Mouse (Mus musculus) neutrophil, adult 65 days (primary cell): ENCODE results near the gene Ednrb. TPM values are rescaled to one million over a fixed set of nuclear protein-coding genes. Genes with fewer than 3 reads are reported as not detected.

ENCODE experiments used
- total RNA-seq: library from RNA; stranded (reverse); gene quantifications from 2 replicates; pipeline ENCODE4 v1.2.4, GENCODE M21; 2023

Gene Ednrb
- 0.28 and 0.64 TPM in 2 replicates for total RNA-seq

DNA sequence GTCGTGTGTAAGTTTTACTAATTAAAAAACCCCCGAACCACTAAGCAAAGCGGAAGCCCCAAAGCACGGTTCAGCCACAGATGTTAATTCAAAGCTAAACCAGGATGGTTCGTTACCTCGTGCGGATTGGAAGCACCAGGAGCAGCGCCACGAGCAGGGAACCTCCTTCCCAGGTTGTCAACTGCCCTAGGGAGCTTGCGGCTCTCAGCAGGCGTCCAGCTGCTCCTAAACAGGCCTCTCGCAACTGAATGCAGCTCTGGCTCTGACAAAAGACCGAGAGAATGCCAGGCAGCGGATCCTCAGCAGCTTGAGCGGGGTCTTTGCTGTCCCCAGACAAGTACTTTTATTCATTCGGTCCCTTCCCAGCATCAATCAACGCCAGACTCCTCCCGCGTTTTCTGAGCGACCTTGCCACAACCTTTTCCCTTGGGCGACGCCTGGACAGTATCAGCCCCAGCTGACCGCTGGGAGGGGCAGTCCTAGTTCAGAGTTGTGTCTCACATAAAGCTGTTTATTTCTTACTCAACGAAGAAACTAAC lies at the start of gene Ednrb:
Ednrb (minus strand) TSS at position 392 of the 539 bp plus-strand sequence.

Other genes with a start within 250 kb of the Ednrb start
- 3.2 and 3.6 TPM in 2 replicates for gene Slain1, start 194.2 kb downstream of the Ednrb start, total RNA-seq